Mouse (Mus musculus) left cerebral cortex, adult 9 months (tissue): ENCODE data around the gene Psmd11.

Experiments
- DNase-seq, 2 experiments: peaks; one replicate each; pipeline ENCODE4 v3.0.0; 2022; ENCODE audit warnings: low spot score in 2 of 2

Psmd11 gene

DNA sequence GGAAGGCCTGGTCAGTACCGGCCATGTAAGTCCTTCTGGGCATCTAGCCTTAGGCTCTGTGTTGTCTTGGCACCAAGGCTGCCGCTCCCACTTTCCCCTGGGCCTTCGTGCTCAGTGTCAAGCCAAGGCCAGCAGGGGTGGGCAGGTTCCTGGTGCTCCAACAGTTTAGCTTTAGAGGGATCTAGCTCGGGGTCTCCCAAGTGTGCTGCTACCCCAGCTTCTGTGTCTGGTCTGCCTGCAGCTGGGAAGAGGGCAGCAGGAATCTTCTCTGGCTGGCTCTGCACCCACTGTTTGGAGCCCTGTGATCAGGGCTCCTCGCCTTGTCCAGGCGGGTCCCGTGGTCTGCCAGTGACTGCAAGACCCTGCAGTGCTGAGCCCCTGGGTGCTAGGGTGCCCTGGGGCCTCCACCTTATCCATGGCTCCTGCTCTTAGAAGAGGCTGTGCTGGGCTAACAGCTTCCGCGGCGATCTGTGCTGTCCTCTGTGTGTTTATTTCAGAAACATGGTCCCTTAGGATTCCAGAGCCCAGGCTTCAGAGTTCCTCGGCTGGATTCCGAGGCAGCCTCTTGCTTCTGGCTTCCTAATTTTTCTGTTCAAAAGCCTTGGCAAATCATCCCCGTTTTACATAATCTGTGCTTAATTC is 53.1 kb downstream of the Psmd11 start:
- DNase-seq = no peak

DNA sequence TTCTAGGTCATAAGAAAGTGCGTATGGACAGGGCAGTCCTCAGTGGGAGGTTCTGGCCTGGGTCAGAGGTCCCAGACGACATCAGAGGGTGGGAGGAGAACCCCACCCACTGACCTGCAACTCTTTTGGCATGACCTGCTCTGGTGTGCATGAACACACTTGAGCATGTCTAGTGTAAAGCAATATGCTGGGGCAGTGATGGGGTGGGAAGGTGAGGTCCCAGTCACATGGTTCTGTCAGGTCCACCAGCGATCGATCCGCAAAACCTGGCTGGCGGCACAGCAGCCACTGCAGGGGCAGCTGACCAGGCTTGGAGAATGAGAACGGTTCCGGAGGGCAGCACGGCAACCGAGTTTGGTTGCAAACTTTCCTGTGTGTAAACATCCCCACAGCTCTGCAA is 53.9 kb downstream of the Psmd11 start:
- DNase-seq = no peak

DNA sequence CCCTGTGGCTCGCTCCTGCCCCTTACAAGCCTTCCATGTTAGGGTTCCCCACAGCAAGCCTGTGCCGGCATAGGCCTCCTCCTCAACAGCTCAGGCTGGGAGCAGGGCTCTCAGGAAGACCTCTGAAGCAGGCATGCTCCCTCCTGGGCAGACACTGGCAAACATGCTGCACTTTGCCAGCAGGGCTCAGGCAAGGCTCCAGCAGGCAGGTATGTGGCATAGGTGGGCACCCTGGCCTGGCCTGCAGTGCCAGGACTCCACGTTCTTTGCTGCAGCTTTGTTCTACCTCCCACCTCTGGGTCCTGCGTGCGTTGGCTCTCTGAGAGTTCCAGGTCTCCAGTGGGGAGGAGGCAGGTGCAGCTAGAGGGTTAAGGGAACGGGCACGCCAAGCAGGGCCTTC is 54.5 kb downstream of the Psmd11 start:
- no peak for DNase-seq

DNA sequence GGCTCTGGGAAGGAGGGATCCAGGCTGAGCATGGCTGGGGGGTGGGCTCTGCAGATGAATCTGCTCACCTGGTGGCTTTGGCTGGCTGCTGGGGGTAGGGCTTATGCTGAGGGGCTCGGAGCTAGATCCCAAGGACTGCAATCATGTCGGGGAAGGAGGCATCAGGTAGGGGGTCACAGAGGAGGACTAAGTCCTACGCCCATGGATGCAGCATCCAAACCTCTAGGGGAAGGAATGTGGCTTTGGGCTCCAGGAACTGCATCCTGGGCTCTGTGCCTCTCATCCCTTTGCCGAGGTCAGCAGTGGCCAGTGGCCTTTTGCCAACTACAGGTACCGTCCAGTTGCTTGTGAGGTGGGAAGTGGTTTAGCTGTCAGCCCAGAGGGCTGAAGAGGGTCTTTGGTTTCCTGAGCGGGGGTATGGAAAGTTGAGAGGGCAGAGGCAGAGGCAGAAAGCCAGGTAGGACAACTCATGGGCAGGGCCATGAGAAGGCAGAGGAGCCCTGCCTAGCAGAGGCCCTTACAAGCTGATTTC is 55.2 kb downstream of the Psmd11 start:
- no peak for DNase-seq

DNA sequence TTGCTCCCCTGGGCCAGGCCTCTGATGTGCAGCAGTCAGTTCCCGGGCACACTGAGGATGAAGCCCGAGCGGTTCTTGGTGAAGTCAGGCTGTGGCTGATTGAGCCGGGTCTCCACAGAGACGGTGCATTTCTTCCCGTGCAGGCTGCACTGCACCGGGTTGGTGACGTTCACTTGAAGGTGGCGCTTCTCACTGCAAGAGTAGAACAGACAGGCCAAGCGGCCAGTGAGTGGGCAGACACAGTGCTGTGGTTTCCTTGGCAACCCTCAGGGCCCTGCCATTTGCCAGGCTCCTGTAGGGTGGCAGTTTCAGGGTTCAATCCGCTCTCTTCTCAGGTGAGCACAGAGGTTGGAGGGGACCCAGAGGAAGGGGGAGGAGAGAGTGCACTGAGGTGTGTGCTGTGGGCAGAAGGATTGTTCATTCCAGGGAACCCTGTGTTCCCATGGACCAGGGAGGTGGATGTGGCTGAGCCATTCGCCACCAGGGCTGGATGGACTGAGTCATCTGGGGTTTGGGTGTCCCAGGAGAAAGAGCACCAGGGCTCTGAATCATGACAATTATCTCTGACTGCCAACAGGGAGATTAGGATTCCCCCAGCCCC is 55.9 kb downstream of the Psmd11 start:
- peak; percentile 86 for DNase-seq

DNA sequence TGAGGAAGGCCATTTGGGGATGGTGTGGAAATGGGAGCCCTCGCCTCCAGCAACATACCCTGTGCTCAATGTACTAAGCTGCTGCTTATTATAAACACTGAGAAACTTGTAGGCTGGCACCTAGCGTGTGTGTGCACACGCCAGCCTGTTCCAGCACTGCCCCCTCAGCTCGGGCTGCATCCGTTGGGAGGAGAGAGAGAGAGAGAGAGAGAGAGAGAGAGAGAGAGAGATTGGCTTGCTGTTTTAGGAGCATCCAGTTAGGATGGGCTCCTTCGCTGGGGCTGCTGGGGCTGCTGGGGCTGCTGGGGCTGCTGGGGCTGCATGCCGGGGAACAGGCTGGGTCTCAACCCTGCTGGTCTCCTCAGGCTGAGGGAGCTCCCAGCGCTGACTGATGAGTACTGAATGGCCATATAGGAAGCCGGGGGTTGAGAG is 56.7 kb downstream of the Psmd11 start:
- DNase-seq = no peak

DNA sequence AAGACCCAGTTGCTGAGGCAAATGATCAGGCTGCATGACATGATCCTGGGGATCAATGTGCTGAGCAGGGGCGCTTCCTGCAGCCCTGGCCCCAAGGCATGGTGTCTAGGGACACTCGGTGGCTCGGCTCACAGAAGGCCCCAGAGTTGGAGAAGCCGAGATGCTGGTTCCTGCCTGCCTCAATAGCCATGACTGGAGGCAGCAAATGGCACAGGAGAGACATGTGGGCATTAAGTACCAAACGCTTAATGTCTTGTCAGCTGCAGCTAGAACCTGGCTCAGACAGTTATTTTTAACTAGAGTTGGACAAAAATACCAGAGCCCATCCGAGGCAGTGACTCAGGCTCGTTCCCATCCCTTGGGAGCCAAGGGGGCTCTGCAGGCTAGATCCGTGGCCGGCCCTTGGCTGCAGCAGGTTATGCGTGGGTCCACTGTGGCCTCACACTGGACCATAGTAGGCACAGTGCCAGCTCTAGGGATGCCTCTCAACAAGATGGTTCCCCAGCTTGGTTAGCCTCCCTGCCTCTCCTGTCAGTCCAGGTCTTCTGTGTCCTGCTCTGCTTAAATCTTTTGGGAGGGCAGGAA is 57.3 kb downstream of the Psmd11 start:
- DNase-seq = no peak

DNA sequence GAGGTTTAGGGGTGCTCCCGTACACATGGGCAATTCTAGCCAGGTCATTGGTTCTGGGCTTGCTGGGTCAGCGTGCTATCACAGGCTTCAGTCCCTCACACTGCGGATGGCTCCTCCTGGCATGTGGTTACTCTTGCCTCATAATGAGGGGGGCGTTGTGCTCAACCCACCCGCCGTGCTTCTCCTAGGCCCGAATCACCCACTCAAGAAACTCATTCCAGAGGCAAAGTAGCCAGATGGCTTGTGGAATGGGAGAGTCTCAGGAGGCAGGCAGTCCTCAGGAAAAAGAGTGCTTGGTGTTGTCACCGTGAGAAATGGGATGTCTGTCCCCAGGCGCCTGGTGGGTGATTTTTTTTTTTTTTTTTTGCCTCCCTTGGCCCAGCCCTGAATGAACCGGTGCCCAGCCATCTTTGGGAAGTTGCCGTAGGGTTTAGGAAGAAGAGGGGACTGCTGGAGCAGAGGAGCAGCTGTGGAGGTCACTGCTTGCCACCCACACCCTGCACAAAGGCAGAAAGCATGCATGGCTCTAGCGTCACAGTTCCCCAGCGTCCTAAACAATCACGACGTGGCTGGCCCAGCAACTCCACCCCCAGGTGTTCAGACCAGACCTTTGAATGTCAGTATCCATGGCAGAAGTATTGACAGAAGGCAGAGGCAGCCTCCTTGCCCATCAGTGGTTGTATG is 59.6 kb downstream of the Psmd11 start:
- no peak for DNase-seq

DNA sequence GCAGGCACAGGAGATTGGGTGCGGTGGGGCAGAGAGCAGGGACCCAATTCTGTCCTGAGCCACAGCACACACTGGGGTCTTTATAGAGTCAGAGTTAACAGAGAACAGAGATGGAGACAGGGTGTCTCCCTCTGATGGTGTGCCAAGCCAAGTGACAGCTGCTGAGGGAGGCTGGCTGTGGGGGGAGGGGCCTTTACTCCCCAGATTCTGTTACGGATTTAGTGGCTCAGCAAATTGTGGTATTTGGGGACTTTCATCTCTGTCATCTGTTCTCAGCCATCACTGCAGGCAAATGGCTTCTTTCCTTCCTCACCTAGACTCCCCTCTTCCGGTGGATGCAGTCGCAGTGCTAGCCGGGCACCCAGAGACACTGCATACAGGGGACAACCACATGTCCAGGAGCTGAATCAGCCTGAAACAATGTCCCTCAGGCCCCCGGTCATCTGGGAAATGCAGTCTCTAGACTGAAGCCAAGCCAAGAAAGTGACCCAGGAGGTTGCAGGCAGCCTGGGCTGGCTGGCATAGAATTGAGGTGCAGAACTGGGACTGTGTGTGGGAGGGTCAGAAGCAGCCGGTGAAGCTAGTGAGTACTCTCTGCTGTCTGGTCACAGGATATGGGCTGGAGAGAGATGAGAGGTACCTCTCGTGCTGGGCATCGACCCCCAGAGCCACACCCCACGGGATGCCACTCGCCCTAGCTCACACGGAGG is 60.9 kb downstream of the Psmd11 start:
- no peak for DNase-seq

DNA sequence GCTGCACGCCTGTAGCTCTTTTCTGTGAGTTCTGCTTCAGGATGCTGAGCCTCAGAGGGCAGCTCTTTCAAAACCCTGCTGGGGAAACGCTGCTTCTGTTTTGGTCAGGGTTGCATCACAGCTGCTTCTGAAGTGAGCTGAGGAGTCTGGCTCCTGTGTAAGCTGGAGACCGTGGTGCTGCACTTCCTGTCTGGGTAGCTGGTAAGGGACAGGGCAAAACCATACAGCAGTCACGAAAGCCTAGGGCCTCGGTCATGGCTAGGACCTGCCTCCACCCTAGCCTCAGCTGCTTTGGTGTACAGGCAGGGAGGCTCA is 61.4 kb downstream of the Psmd11 start:
- no peak for DNase-seq

DNA sequence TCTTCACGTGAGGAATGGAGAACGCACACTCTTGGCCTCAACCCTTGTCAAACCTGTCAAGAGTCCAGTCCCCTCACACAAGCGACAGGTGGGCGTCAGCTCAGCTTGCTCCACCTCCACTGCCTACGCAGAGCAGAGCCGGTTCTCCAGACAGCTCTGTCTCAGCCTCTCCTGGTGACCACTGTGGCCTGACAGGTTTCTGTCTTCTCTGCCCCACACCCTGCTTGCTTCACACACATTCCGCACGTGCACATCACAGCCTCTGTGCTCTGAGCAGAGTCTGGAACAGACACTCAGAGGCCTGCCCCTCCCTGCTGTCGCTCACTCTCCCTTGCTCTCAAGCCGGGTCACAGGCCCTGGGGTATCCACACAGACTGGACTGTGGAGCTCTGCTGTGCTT is 62.4 kb downstream of the Psmd11 start:
- DNase-seq = no peak

DNA sequence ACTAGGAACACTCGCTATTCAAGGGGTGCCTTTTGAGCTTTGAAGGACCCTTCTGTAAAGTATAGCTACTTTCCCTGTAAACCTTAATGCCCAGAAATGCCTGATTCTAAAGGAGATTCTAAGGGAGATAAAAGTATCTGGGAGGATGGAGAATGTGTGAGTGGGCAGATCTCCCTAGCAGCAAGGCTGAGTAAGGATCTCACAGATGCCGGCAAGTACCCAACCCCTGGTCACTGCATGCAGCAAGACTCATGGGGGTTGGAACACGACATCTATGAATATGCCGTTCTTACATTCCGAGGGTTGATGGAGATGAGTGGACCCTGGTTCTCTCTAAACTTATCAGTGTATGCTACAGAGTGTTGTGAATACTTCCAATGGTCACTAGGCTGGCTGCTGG is 64.8 kb downstream of the Psmd11 start:
- DNase-seq = no peak

DNA sequence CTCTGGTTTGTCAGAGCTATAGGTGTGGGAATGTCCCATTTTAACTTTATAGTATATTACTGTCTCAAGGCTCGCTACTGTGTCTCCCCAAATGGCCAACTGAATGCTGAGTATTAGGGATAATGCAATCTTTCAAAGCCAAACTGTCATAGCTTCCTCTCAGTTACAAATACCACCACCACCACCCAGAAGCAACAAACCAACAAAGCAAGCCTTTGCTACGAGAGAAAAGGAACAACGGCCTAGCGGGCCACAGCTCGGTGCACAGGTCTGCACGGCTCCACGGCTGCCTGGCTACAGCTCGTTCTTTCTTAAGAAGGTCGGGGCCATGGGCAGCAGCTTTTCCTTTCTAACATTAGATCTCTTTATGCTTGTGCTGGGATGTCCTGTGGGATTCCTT is 66.4 kb downstream of the Psmd11 start:
- no peak for DNase-seq

DNA sequence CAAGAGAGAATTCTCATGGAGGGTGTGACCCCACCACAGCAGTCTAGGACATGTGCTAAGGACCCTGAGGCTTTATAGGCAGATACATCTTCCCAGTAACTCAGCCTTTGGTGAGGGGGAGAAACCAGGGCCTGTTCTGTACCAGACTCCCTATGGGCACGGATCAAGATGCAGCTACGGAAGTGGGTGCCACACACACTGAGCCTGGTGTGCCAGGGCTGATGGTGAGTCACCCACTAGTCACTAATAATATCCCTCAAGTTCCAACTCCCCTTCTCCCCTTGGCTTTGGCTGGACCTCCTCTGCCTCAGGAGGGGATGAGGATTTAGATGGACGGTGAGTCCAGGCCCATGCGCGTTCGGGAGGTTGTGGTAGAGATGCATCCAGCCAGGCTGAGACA is 67.6 kb downstream of the Psmd11 start:
- no peak for DNase-seq

DNA sequence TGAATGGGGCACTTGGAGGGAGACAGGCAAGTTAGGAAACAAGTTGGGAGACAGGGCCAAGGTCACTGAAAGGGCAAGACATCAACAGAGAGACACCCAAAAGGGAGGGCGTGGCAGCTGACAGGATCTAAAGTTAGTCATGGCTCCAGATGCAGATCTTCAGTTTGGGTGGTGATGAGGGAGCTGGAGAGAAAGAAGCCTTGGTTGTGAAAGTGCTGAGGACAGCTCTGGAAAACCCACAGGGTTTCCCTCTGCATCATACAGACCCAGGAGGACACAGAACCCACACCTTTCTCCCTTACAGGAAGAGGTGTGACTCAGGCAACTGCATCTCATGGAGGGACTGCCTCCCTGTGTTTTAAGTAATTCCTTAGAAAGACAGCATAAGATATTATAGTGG is 68.2 kb downstream of the Psmd11 start:
- DNase-seq = no peak

DNA sequence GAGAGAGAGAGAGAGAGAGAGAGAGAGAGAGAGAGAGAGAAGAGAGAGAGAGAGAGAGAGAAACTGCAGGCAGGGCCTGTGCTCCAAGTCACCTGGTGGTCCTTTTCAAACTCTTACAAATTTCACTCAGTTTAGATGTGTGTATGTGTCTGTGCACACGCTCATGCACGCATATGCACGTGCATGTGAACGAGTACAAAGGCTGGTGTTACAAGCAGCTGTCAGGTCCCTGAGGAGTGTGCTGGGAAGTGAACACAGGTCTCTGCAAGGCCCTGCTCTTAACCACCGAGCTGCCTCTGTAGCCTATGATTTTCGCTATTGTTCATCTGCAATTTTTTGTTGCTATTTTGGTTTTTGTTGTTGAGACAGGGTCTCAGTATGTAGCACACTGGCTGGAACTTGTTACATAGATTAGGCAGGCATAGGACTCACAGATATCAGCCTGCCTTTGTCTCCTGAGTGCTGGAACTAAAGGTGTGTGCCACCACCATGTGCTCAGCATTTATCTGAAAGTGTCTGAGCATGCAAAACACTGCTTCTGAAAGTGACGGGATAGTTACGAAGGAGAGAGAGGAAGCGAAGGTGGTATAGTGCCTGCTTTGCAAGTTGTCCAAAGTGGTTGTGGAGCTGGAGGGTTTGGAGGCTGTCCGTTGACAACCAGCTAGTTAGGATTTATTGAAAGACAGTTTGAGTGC is 69.0 kb downstream of the Psmd11 start:
- DNase-seq = no peak

DNA sequence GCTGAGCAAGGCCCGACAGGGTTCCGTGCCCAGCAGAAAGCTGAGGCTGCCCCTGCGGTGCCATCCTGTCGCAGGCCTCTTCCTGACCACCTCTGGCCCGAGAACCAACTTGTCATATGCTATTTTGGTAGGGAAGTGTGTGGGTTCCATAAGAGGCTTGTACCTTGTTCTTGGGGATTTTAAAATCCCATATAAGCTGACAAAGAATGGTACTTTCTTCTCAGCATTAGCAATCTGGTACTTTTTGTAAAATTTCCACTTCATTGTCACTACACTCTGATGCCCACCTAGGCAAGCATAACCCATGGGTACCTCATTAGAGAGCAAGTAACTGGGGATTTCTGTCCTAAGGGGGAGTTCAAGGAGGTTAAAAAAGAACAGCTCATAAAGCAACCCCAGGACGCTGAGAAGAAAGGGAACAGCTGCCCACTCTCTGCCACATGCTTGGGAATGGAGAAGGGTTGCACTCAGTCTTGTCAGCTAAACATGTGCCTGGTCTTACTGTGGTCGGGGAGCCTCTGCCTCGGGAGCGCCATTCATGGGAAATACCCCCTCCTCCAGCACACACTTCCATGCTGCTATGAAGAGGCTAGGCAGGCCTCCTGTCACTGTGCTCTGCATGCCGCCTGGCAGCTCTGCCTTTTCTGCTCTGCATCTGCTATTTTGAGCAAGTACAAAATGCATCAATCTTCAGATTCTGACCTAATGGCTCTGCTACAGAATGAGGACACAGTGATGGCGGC is 70.1 kb downstream of the Psmd11 start:
- DNase-seq = no peak

DNA sequence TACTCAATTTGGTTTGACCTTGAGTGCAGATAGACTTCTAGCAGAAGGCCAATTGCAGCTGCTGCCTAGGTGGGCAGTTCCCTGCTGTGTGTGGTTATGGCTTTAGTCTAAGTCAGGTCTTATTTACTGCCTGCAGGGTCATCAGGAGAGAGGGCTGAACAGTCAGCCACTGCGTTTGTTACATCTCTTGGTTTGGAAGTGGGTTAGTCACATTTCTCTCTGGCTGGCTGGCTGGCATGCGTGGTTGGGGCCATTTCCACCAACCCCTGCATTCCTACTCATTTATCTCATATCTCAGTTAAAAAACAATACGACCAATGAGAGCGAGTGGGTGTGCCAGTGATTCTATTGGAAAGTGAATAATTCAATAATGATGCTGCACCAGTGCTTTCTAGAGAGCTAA is 71.1 kb downstream of the Psmd11 start:
- no peak for DNase-seq

DNA sequence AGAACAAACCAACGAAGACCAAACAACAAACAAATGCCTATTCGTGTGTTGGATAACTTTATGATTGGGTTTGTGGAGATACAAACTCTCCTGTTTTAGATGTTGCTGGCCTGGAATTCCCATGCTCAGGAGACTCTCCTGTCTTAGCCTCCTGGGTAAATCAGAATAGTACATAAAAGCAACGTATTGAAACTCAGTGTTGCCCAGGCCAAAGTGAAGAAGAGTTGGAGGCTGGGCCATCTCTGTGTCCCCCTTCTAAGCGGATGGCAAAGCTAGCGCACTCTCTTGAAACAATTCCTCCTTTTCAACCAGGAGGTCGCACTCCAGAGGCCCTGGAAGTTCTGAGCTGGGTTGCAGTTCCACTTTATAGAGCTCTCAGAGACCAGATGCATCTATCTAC is 74.9 kb downstream of the Psmd11 start:
- DNase-seq = no peak

DNA sequence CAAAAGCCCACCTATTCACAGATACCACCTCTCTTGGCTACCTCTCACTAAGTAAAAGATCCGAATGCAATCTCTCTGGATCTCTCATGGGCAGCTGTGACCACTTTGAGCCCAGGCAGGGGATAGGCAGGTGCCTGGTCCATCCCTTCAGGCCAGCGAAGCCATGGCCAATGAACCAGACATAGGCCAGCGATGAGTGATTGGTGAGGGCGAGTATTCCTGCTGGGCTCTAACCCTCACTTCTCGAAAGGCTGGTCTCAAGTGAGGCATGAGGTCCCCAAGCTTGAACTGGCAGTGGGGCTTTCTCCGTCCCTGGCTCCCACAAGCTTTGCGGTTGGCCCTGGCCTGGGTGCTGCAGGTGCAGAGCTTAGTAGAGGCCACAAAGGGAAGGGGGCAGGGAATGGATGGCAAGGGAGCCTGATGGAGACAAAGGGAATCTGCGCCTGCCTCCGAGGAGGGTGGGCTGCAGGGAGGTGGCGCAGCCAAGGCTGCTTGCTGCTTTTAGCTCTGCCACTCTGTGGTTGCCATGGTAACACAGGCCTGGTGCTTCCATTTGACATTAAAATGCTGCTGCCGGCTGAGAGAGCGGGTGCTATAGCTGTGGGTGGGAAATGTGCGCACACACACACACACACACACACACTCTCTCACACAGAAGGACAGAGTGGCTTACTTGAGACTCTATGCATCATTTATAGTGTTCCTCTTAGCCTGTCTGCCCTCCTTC is 75.5 kb downstream of the Psmd11 start:
- DNase-seq = peak; percentile 96 to 97
